Mouse (Mus musculus) erythroblast, embryonic 14.5 days (primary cell): ENCODE data around the gene Clps.

Experiments used
- GATA1 ChIP-seq: IDR thresholded peaks from 2 replicates; pipeline ENCODE4 v1.6.1; 2012; ENCODE audit warnings: low read length, inconsistent platforms, mixed read lengths
- TAL1 ChIP-seq: IDR thresholded peaks from 3 replicates; pipeline ENCODE4 v1.6.1; 2012; ENCODE audit warnings: low read length, inconsistent platforms, mixed read lengths

DNA sequence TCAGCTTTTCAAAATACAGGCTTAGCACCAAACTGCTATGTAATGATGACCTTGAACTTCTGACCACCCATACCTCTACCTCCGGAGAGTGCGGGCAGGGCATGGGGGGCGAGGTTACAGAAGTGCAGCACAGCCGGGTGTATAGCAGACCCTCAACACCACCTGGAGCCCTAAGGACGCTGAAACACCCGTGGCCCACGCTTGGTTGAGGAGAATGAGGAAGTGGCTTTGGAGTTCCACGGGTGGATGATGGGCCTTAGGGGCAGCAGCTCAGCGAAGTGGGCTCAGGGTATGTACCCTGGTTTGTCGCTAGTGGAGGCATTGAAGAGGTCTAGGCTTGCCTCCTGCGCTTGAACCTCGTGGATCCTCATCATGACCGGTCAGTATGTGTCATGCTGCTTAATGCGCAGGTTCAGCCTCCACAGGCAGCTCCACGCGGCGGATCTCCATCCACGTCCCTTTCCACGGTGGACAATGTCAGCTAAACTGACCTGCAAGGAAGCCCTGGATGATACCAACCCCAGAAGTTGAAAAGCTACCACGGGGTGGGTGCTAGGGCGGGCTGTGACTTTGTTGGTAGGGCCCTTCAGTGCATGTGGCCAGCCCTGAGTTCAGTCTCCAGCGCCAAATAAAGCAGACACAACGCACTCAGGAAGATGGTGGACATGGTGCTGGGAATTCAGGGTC lies 36.4 kb downstream of the Clps start:
- TF ChIP-seq GATA1, result no peak
- TF ChIP-seq TAL1, result no peak
